Mouse (Mus musculus): Measurements from ENCODE around the gene Efcab6. TPM values are rescaled to one million over a fixed set of nuclear protein-coding genes. Genes with fewer than 3 reads are reported as not detected.

Gene Efcab6
- polyA plus RNA-seq, 1 experiment from 2014 or later, result 1.3 TPM

GRCm38 (mm10) chr15:83924656-83925055, 140.5 kb downstream of the Efcab6 start:
- Histone ChIP-seq H3K9me3 (replicated peaks) (no peaks in the 10 kb centered on the region), H3K4me2 (replicated peaks) (no peak overlapping the region), H3K9ac (no peak overlapping the region), H3K27ac (replicated peaks) (no peak overlapping the region), H3K36me3 (no peaks in the 10 kb centered on the region), H3K27me3 (no peaks in the 10 kb centered on the region), H3K4me1 (no peaks in the 10 kb centered on the region), H3K4me3 (replicated peaks) (no peak overlapping the region)
- no peak for ATAC-seq (ENCODE audit: insufficient number of reproducible peaks, low FRiP score, low TSS enrichment, low read depth)
- 13% methylated on average over 4 of the region's 4 CpGs for WGBS

DNA sequence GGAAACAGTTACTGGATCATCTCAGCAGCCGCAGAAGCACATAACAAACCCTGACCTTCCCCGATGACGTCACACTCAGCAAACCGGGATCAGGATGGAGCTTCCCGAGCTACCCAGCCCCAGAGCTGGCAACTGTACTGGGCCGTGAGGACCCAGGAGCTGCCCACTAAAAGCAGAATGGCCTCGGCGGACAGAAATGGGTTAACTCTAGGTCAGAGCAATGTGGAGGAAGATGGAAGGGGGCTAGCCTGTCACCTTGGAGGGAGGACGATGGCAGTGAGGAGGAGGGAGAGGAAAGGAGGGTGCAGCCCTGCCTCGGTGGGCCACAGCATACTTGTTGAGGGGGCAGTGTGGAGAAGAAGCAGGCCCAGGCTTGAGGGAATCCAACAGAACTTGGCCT, 149.8 kb downstream of the Efcab6 start:
- H3K4me1 ChIP-seq, result no peaks in the 10 kb centered on the region
- no peak overlapping the region for H3K9ac ChIP-seq
- WGBS, result 68% methylated on average over 10 of the region's 10 CpGs
- no peak for ATAC-seq (ENCODE audit: insufficient number of reproducible peaks, low FRiP score, low TSS enrichment, low read depth)
- H3K9me3 ChIP-seq (replicated peaks), result no peaks in the 10 kb centered on the region
- H3K27me3 ChIP-seq, result no peaks in the 10 kb centered on the region
- H3K4me3 ChIP-seq (replicated peaks), result no peak overlapping the region
- no peaks in the 10 kb centered on the region for H3K36me3 ChIP-seq
- no peak overlapping the region for H3K27ac ChIP-seq (replicated peaks)
- H3K4me2 ChIP-seq (replicated peaks), result no peak overlapping the region

DNA sequence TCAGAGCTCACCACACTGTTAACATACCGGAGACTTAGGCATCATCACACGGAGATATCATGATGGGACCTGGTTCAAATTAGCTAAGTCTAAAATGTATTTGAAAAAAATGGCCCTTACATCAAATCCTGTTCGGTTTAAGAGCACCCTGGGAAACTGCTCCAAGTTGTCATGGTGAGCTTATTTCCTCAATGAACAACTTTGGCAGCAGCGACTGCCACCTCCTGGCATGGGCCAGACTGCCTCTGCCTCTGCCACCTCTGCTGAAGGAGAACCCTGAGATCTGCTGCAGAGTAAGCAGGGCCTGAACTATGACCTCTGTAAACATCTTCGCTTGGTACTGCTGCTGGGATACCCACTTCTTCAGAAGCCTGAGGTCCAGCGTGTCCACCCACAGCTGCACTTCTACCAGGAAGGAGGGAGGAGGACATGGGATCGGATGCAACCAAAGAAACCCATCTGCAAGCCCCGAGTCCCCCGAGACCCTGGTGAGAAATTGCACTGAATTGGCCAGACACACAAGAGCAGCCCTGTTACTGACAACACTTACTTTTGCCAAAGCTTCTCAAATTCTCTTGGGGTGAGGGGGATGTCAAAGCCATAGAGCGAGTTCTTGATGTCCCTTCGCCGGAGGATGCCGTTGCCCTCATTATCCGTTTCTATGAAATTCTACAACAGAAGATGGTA, 152.0 kb downstream of the Efcab6 start:
- H3K9ac ChIP-seq, result no peak overlapping the region
- 79% methylated on average over 14 of the region's 14 CpGs for WGBS
- no peaks in the 10 kb centered on the region for H3K36me3 ChIP-seq
- ATAC-seq (ENCODE audit: insufficient number of reproducible peaks, low FRiP score, low TSS enrichment, low read depth), result no peak
- no peak overlapping the region for H3K27ac ChIP-seq (replicated peaks)
- H3K9me3 ChIP-seq (replicated peaks), result no peaks in the 10 kb centered on the region
- no peak overlapping the region for H3K4me2 ChIP-seq (replicated peaks)
- H3K27me3 ChIP-seq, result no peaks in the 10 kb centered on the region
- H3K4me1 ChIP-seq, result no peaks in the 10 kb centered on the region
- H3K4me3 ChIP-seq (replicated peaks), result no peak overlapping the region

GRCm38 (mm10) chr15:83906472-83906871, 158.7 kb downstream of the Efcab6 start:
- no peak overlapping the region for H3K9ac ChIP-seq
- no peaks in the 10 kb centered on the region for H3K4me1 ChIP-seq
- H3K27me3 ChIP-seq, result no peaks in the 10 kb centered on the region
- 78% methylated on average over 13 of the region's 13 CpGs for WGBS
- no peak overlapping the region for H3K4me3 ChIP-seq (replicated peaks)
- no peaks in the 10 kb centered on the region for H3K9me3 ChIP-seq (replicated peaks)
- no peak overlapping the region for H3K4me2 ChIP-seq (replicated peaks)
- H3K27ac ChIP-seq (replicated peaks), result no peak overlapping the region
- no peak for ATAC-seq (ENCODE audit: insufficient number of reproducible peaks, low FRiP score, low TSS enrichment, low read depth)
- no peaks in the 10 kb centered on the region for H3K36me3 ChIP-seq

- no peak for ATAC-seq (ENCODE audit: insufficient number of reproducible peaks, low FRiP score, low TSS enrichment, low read depth)
- H3K27ac ChIP-seq (replicated peaks), result no peak overlapping the region
- H3K9ac ChIP-seq, result no peak overlapping the region
- H3K4me1 ChIP-seq, result no peaks in the 10 kb centered on the region
- H3K27me3 ChIP-seq, result no peaks in the 10 kb centered on the region
- H3K4me2 ChIP-seq (replicated peaks), result no peak overlapping the region
- WGBS, result 50% methylated on average over 9 of the region's 9 CpGs
- no peaks in the 10 kb centered on the region for H3K36me3 ChIP-seq
- H3K9me3 ChIP-seq (replicated peaks), result no peaks in the 10 kb centered on the region
- no peak overlapping the region for H3K4me3 ChIP-seq (replicated peaks)
Observed at GRCm38 (mm10) chr15:83897286-83897685, 167.9 kb downstream of the Efcab6 start.

GRCm38 (mm10) chr15:83896011-83896410, 169.2 kb downstream of the Efcab6 start:
- Histone ChIP-seq H3K27me3 (no peaks in the 10 kb centered on the region), H3K4me3 (replicated peaks) (no peak overlapping the region), H3K9ac (no peak overlapping the region), H3K4me1 (no peaks in the 10 kb centered on the region), H3K27ac (replicated peaks) (no peak overlapping the region), H3K4me2 (replicated peaks) (no peak overlapping the region), H3K36me3 (no peaks in the 10 kb centered on the region), H3K9me3 (replicated peaks) (no peaks in the 10 kb centered on the region)
- no peak for ATAC-seq (ENCODE audit: insufficient number of reproducible peaks, low FRiP score, low TSS enrichment, low read depth)
- 26% methylated on average over 9 of the region's 9 CpGs for WGBS

GRCm38 (mm10) chr15:83894261-83894660, 170.9 kb downstream of the Efcab6 start:
- no peaks in the 10 kb centered on the region for H3K27me3 ChIP-seq
- H3K4me3 ChIP-seq (replicated peaks), result no peak overlapping the region
- H3K4me2 ChIP-seq (replicated peaks), result no peak overlapping the region
- 65% methylated on average over 7 of the region's 7 CpGs for WGBS
- H3K36me3 ChIP-seq, result no peaks in the 10 kb centered on the region
- H3K9me3 ChIP-seq (replicated peaks), result no peaks in the 10 kb centered on the region
- H3K9ac ChIP-seq, result no peak overlapping the region
- H3K4me1 ChIP-seq, result no peaks in the 10 kb centered on the region
- no peak for ATAC-seq (ENCODE audit: insufficient number of reproducible peaks, low FRiP score, low TSS enrichment, low read depth)
- H3K27ac ChIP-seq (replicated peaks), result no peak overlapping the region

DNA sequence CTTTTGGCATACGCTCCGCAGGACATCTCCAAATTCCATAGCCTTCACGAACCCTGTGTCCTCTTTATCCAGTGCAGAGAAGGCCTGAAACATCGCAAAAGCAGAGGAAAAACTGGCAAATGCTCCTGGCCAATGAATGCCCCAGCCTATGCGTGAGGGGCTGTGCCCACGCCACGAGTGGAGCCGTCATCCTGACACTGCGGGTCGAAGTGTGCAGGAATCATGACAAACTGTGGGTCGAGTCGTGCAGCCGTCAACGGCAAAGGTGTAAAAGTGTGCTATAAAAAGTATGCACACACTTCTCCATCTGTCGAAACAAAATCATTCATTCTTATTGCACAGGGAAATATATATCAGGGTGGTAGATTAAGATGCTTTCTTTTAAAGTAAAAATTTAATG, 172.3 kb downstream of the Efcab6 start:
- 86% methylated on average over 15 of the region's 15 CpGs for WGBS
- no peak overlapping the region for H3K4me3 ChIP-seq (replicated peaks)
- no peak overlapping the region for H3K9ac ChIP-seq

GRCm38 (mm10) chr15:83884291-83884690, 180.9 kb downstream of the Efcab6 start:
- Histone ChIP-seq H3K9ac (no peak overlapping the region), H3K27me3 (no peaks in the 10 kb centered on the region), H3K4me2 (replicated peaks) (no peak overlapping the region), H3K27ac (replicated peaks) (no peak overlapping the region), H3K36me3 (no peaks in the 10 kb centered on the region), H3K9me3 (replicated peaks) (no peaks in the 10 kb centered on the region), H3K4me1 (no peaks in the 10 kb centered on the region), H3K4me3 (replicated peaks) (no peak overlapping the region)
- 83% methylated on average over 9 of the region's 9 CpGs for WGBS
- ATAC-seq (ENCODE audit: insufficient number of reproducible peaks, low FRiP score, low TSS enrichment, low read depth), result no peak

More for the DNA sequence above, 172.3 kb downstream of the Efcab6 start:
- Histone ChIP-seq H3K4me1 (no peaks in the 10 kb centered on the region), H3K4me2 (replicated peaks) (no peak overlapping the region), H3K27me3 (no peaks in the 10 kb centered on the region), H3K27ac (replicated peaks) (no peak overlapping the region), H3K9me3 (replicated peaks) (no peaks in the 10 kb centered on the region), H3K36me3 (no peaks in the 10 kb centered on the region)
- ATAC-seq (ENCODE audit: insufficient number of reproducible peaks, low FRiP score, low TSS enrichment, low read depth), result no peak

- Histone ChIP-seq H3K27ac (replicated peaks) (no peak overlapping the region), H3K4me2 (replicated peaks) (no peak overlapping the region), H3K9me3 (replicated peaks) (no peaks in the 10 kb centered on the region), H3K9ac (no peak overlapping the region), H3K36me3 (no peaks in the 10 kb centered on the region), H3K4me1 (no peaks in the 10 kb centered on the region), H3K4me3 (replicated peaks) (no peak overlapping the region), H3K27me3 (no peaks in the 10 kb centered on the region; the same call in 1 of the 2 replicates)
- no peak for ATAC-seq (ENCODE audit: insufficient number of reproducible peaks, low FRiP score, low TSS enrichment, low read depth)
- 84% methylated on average over 8 of the region's 8 CpGs for WGBS
Observed at GRCm38 (mm10) chr15:83883821-83884220, 181.4 kb downstream of the Efcab6 start.

- Histone ChIP-seq H3K36me3 (no peaks in the 10 kb centered on the region), H3K4me2 (replicated peaks) (no peak overlapping the region), H3K4me3 (replicated peaks) (no peak overlapping the region), H3K9ac (no peak overlapping the region), H3K4me1 (0 out of 2 replicates have a peak, but pooled peaks cover 2% of the 10 kb centered on the region), H3K27ac (replicated peaks) (no peak overlapping the region), H3K27me3 (no peaks in the 10 kb centered on the region; the same call in 1 of the 2 replicates), H3K9me3 (replicated peaks) (no peaks in the 10 kb centered on the region)
- ATAC-seq (ENCODE audit: insufficient number of reproducible peaks, low FRiP score, low TSS enrichment, low read depth), result no peak
- 21% methylated on average over 5 of the region's 5 CpGs for WGBS
Observed at GRCm38 (mm10) chr15:83879845-83880244, 185.3 kb downstream of the Efcab6 start.

DNA sequence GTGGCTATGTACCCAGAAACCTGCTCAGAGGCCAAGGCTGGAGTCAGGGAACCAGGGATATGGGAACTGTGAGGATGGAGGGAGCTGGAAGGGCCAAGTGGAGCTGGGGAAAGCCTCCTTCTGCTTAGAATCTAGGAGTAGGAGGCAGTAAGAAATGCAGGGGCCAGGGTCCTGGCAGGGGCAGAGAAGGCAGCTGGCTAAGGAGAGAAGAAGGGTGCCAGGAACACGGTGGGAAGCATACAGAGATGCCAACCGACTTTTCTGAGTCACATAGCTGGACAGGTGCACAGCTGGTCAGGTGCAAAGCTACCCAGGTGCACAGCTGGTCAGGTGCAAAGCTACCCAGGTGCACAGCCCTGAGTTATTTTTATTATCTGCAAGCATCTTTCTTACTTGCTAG, 187.3 kb downstream of the Efcab6 start:
- Histone ChIP-seq H3K4me1 (0 out of 2 replicates have a peak, but pooled peaks cover 2% of the 10 kb centered on the region), H3K27ac (replicated peaks) (no peak overlapping the region), H3K9me3 (replicated peaks) (no peaks in the 10 kb centered on the region), H3K9ac (no peak overlapping the region), H3K36me3 (no peaks in the 10 kb centered on the region), H3K27me3 (no peaks in the 10 kb centered on the region; the same call in 1 of the 2 replicates), H3K4me3 (replicated peaks) (no peak overlapping the region), H3K4me2 (replicated peaks) (no peak overlapping the region)
- 85% methylated on average over 2 of the region's 2 CpGs for WGBS
- ATAC-seq (ENCODE audit: insufficient number of reproducible peaks, low FRiP score, low TSS enrichment, low read depth), result no peak

Measured in embryonic facial prominence, embryonic 15.5 days (tissue).